ENCODE assay signal across 11 mouse cellular contexts in genomic region chr5:10648075-10648474, GRCm38 (mm10).
DNase-seq lines count a peak whose midpoint lies in the region; ATAC-seq and TF ChIP-seq lines count a peak whose summit lies in the region.
"Had no signal": no experiment of that assay in that cellular context is flagged by ENCODE, and none has a peak within 500 bp of the region (broad histone marks: within the 10 kb centered on the region; RNA-seq: fewer than 3 reads in every experiment).

No protein-coding gene starts in this region.

- TF ChIP-seq POLR2A in liver, adult 2 months (IDR thresholded peaks at IDR 0.05; ENCODE audit: extremely low read depth, insufficient read depth, low read length), result no peak

- ATAC-seq in liver, embryonic 11.5 days (replicated peaks; ENCODE audit: low FRiP score), result no peak

- H3K4me3 ChIP-seq in liver, adult 2 months (ENCODE audit: insufficient read depth, low read depth, low read length), result no peak overlapping the region
- no peak overlapping the region for H3K4me3 ChIP-seq in liver, embryonic 11.5 days (ENCODE audit: low read depth, low read length)
- H3K4me3 ChIP-seq: lung, embryonic 15.5 days; neural tube, embryonic 13.5 days had no signal

- no peak overlapping the region for H3K27ac ChIP-seq in liver, adult 2 months (replicated peaks; ENCODE audit: insufficient read depth, low read depth, low read length)
- H3K27ac ChIP-seq in liver, embryonic 11.5 days (ENCODE audit: low read depth, low read length), result no peak overlapping the region
- H3K27ac ChIP-seq: lung, embryonic 15.5 days; neural tube, embryonic 13.5 days had no signal

- no peak overlapping the region for H3K9ac ChIP-seq in liver, adult 2 months (ENCODE audit: low read depth, low read length)
- H3K9ac ChIP-seq in liver, embryonic 11.5 days (ENCODE audit: low read depth, low read length), result no peak overlapping the region
- H3K9ac ChIP-seq: lung, embryonic 15.5 days; neural tube, embryonic 13.5 days had no signal

- no peak overlapping the region for H3K4me2 ChIP-seq in liver, embryonic 11.5 days
- H3K4me2 ChIP-seq: lung, embryonic 15.5 days; neural tube, embryonic 13.5 days had no signal

- 33% methylated on average over 4 of the region's 4 CpGs for WGBS in liver, adult 2 months
- WGBS in liver, embryonic 11.5 days, result 34% methylated on average over 4 of the region's 4 CpGs

- H3K27me3 ChIP-seq in liver, adult 2 months (ENCODE audit: control insufficient read depth, insufficient read depth, low read length), result no peaks in the 10 kb centered on the region
- H3K27me3 ChIP-seq in liver, embryonic 11.5 days (replicated peaks; ENCODE audit: control insufficient read depth, insufficient read depth, low read length), result no peaks in the 10 kb centered on the region
- H3K27me3 ChIP-seq: lung, embryonic 15.5 days; neural tube, embryonic 13.5 days had no signal

- no peaks in the 10 kb centered on the region for H3K36me3 ChIP-seq in liver, adult 2 months (ENCODE audit: control insufficient read depth, insufficient read depth, low read length)
- no peaks in the 10 kb centered on the region for H3K36me3 ChIP-seq in liver, embryonic 11.5 days (ENCODE audit: control insufficient read depth, insufficient read depth, low read length)
- H3K36me3 ChIP-seq: lung, embryonic 15.5 days; neural tube, embryonic 13.5 days had no signal

- no peaks in the 10 kb centered on the region for H3K79me2 ChIP-seq in liver, adult 2 months (ENCODE audit: control insufficient read depth, insufficient read depth, low read length)

- no peaks in the 10 kb centered on the region for H3K4me1 ChIP-seq in liver, adult 2 months (ENCODE audit: control insufficient read depth, insufficient read depth, low read length)
- no peaks in the 10 kb centered on the region for H3K4me1 ChIP-seq in liver, embryonic 11.5 days (replicated peaks; ENCODE audit: control insufficient read depth, insufficient read depth, low read length)
- H3K4me1 ChIP-seq: lung, embryonic 15.5 days; neural tube, embryonic 13.5 days had no signal

- DNase-seq in embryo, embryonic 10 days (ENCODE audit: low spot score), result peak; percentile 46
- no peak for DNase-seq in embryo, embryonic 9.5 days (ENCODE audit: extremely low spot score)
- peak; percentile 20 for DNase-seq in liver, adult 2 months (ENCODE audit: extremely low read depth, low read depth, low spot score)
- DNase-seq in liver, embryonic 11.5 days (ENCODE audit: low spot score), result no peak
- DNase-seq in brain, adult 2 months (ENCODE audit: low read depth, low spot score), result peak; percentile 51
- peak; percentile 68 for DNase-seq in retina, embryonic 14.5 days (ENCODE audit: low spot score)
- DNase-seq in ovary, postnatal 14 days (ENCODE audit: low spot score), result no peak
- DNase-seq in adrenal gland, adult 8-10 months, result no peak
- DNase-seq: spleen, adult 18-20 months had no signal

- no peaks in the 10 kb centered on the region for H3K9me3 ChIP-seq in liver, embryonic 11.5 days (ENCODE audit: control insufficient read depth, low read length)
- H3K9me3 ChIP-seq: lung, embryonic 15.5 days; neural tube, embryonic 13.5 days had no signal

- no peak for TF ChIP-seq CTCF in liver, adult 2 months (IDR thresholded peaks at IDR 0.05; ENCODE audit: low read depth, low read length)

Comparison
In these comparisons a context has a peak if more than half of its experiments do, and no peak if none do; other contexts are left out.
1. DNase-seq: peak in embryo, embryonic 10 days (single experiment), liver, adult 2 months (single experiment), brain, adult 2 months (single experiment) and retina, embryonic 14.5 days (single experiment); none in embryo, embryonic 9.5 days (single experiment), liver, embryonic 11.5 days (single experiment), ovary, postnatal 14 days (single experiment) and adrenal gland, adult 8-10 months (single experiment).